Mouse (Mus musculus) lung, adult 18-20 months (tissue): Measurements from ENCODE around the gene Cd37.

Experiments used
- DNase-seq, 2 experiments: peaks; one replicate each; pipeline ENCODE4 v3.0.0; 2022; ENCODE audit warnings: mixed read lengths in 2 of 2

Cd37 gene

GRCm38 (mm10) chr7:45198435-45198834, 40.5 kb downstream of the Cd37 start:
- DNase-seq, result peak; percentile 71 to 78

GRCm38 (mm10) chr7:45196994-45197393, 41.9 kb downstream of the Cd37 start:
- DNase-seq, result no peak

GRCm38 (mm10) chr7:45196176-45196535, 42.8 kb downstream of the Cd37 start:
- no peak for DNase-seq

DNA sequence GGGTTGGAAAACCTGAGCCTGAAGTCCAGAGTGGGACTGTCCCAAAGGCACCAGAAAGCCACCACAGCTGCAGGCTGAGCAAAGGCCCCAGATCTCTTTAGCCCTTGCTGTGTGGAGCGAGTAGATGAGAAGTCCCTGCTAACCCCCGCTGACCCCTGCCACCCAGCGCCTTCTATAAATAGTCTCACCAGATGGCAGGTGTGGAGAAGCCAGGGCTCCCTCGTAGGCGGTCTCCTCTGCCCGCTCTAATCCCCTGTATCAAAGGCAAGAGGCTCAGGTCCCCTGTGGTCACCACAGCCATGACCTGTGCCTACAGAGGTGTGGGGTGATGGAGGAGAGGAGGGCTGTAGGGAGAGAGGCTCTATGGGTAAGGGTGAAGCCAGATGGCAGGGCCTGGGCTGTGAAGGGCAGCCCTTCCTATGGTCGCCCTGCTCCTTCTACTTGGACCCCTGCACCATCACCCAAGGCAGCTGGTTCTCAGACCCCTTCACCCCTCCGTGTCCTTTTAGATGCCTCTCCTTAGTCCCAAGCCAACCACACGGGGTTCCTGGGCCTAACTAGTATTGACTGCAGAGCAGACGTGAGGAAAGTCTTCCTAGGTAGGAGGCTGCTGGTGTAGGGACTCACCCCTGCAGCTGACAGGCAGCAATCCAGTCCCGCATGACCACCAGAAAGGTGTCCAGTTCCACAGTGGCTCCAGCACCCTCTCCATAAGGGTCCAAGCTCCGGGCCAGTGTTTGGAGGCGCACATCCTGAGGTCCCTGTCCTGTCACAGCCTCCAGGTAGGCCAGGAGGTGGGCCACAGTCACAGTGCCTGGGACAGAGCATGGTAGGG, 43.4 kb downstream of the Cd37 start:
- DNase-seq, result no peak

DNA sequence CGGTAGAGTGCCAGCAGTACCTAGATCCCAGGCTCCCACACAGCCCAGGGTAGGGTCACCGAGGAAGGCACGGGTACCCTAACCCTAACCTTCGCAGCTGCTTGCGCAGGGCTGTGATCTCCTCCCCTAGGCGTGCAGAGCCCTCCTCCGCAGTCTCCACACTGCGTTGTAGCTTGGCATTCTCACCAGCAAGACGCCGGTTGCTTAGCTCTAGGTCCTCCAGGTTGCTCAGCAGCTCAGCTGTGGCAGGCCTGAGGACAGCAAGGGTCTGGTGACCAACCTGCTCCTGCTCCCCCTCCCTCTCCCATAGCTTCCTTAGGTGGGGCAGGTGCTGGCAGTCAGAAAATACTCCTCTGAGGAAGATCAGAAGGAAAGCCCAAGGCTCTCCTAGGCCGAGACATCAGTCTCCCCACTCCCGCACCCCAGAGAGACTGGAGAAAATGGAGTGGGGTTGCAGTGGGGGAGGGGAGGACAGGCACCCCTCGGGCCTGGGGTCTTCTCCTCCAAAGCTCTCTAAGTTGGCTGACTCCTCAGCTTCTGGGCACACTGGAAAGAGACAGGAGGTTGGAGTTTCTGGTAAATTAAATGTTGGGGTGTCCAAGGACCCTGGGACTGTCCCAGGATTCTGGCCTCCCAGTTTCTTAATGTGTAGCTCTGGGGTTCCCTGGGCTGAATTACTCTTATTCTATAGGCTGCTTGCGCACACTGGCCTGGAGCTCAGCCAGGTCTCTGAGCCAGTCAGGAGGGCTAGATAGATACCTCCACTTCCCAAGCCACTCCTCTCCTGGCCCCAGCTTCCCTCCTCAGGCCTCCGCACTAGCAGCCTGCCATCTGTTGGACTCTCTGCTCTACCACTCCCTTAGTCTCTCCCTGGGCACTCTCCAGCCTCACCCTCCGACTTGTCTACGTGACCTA, 44.8 kb downstream of the Cd37 start:
- peak in 1 of 2 experiments; percentile 16 for DNase-seq

DNA sequence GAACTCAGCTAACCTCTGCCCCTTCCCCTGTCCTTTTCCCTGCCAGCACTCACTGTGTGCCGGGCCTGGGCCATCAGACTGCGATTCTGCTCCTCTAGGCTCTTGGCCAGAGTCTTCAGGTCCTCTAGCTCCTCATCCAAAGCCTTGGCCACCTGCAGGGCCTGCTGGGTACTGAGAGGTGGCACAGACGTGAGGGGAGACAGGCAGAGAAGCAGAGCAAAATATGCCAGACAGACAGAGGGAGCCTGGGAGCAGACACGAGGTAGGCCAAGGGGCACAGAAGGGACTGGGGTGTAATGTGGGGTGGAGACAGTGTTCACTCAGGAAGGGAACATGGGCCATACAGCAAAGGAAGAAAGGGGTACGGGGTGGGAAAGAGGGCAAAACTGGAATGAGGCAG, 45.5 kb downstream of the Cd37 start:
- DNase-seq, result no peak

GRCm38 (mm10) chr7:45192585-45193310, 46.2 kb downstream of the Cd37 start:
- DNase-seq, result no peak

- no peak for DNase-seq
These were observed 47.0 kb downstream of the Cd37 start for GRCm38 (mm10) chr7:45191803-45192363.

- DNase-seq, result no peak
These were observed 47.8 kb downstream of the Cd37 start for GRCm38 (mm10) chr7:45191161-45191560.

DNA sequence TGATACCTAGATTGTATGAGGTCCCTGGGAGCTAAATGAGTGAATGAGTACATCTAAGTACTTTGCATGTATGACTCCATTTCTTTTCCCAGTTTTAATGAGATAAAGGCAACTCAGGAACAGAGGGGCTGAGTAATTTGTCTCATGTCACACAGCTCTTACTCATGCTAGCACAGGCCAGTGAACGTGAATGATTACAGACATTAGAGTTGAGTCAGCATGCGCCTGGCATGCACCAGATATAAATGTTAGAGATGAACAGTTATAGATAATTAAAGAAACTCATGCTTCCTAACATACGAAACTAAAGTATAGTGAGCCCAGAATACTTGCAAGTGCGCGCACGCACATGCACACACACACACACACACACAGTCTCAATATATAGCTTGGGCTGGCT, 48.7 kb downstream of the Cd37 start:
- no peak for DNase-seq

DNA sequence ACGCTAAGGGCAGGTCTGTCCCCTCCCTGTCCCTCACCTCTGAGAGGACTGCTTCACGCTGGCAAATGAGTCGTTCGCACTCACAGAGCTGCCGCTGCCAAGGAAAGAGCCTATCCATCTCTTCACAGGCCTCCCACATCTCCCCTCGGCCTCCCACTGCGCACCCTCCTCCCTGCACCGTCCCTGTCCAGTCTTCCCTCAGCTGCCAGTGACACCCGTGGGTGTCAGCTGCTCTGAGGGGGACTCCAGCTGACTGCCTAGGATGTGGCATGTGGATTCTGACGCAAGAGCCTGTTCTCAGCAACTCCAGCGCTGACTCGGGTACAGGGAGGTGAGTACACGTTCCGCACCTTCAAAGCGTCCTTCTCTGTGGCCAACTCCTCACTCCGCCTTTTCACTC, 49.3 kb downstream of the Cd37 start:
- DNase-seq, result no peak

DNA sequence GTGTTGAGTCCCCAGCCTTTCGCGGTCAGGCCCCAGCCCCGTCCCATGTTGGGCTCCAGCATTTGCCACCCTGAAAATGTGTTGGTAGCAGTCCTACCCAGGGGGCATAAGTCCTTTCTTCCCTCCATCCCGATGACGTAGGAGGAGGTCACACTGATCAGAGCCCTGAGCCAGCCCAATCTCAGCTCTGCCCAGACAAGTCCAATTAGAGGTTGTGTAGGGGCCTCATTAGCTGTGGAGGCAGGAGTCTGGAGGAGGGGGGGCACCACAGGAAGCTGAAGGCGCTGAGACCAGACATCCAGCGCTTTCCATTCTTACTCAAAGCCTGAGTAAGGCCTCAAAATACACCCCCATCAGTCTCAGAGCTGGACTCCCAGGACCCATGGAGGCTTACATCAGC, 53.0 kb downstream of the Cd37 start:
- DNase-seq, result no peak

- DNase-seq, result no peak
These were observed 55.2 kb downstream of the Cd37 start for GRCm38 (mm10) chr7:45183672-45184071.
